Mouse (Mus musculus) lung, postnatal 10 days (tissue): ENCODE data around the gene Slc35g1.
A peak's percentile ranks its signal among the peaks of the same experiment; 100 is the strongest.

Source experiments
- DNase-seq: peaks from one replicate; pipeline ENCODE4 v3.0.0; 2021

Slc35g1 gene

DNA sequence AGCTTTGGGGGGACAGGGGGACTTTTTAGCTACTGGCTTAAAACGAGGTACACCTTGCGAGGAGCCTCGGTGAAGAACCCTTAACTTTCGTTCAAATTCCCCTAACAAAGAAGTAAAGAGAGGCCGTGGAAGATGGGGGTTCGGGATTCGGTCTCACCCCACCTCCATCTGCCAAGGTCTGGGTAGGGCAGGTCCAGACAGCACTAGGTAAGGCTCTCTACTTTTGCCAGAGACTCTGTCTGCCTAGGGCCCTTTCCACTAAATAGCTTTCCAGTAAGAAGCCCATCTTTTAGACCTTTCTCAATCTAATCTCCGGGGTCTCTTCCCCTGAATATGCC, 822 bp downstream of the Slc35g1 start:
- no peak for DNase-seq

DNA sequence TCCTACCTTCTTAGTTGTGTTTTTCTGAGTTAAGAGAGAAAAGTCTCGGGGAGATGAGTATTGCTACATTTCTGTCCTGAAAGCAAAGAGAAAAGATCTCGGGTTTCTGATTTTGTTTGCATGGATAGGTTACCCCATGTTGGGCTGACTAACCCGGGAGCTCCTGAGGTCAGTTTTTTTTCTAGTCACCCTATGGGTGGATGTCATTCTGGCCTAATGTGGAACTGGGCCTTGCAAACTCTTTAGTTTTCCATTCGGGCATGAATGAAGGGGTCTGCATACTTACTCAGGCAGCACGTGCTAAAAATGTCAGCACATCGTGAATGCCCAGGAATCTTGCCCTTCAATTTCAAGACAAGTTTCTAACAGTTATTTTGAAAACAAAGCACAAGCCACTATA, 1.2 kb downstream of the Slc35g1 start:
- no peak for DNase-seq

DNA sequence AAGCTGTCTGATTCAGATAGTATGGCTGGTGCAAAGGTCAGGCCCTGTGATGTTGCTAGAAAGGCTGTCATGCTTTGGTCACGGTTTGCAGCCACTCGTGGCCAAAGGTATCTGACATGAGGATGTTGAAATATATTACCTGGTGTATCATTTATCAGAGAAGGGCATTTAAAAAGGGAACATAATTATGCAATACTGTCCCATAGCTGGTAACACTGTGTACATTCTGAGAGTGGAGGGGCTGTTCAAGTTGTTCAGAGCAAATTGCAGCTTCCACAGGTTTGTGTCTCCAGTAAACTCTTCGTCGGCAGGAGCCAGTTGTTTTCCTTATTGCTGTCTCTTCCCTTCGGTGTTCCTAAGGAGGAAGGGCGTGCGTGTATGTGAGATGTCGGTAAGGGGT, 3.2 kb downstream of the Slc35g1 start:
- no peak for DNase-seq

DNA sequence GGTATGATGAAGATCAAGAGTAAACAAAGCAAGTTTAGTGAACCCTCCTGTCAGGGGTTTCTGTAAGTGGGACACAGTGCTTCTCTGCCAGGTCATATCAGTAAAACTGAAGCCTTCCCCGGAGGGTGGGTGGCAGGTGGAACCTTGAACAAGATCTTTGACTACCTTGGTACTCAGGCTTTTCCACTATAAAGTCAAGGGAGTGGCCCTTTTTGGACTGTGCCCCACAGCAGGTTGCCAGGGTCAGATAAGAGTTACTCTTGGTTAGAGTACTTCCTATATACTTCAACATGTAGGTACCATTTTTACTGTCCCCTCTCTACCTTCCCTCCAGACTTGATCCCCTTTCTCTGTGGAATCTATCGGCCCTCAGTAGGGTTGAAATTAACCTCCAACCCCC, 5.1 kb downstream of the Slc35g1 start:
- DNase-seq: no peak

DNA sequence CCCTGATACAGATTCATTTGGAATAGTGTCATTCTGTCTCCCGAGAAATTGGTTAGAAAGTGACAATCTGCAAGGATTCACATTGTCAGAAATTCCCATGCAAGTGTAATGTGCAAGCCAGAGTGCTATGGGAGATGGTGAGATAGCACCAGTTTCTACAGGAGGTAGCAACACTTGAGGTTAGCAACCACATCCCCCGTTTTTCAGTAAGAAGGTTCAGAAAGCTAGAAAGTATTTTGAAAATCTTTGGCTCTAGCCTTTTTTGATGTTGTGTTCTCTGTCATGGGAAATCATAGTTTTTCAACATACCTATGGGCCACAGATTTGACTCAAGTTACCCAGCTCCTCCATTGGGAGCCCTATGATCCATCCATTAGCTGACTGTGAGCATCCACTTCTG, 5.6 kb downstream of the Slc35g1 start:
- DNase-seq: no peak

DNA sequence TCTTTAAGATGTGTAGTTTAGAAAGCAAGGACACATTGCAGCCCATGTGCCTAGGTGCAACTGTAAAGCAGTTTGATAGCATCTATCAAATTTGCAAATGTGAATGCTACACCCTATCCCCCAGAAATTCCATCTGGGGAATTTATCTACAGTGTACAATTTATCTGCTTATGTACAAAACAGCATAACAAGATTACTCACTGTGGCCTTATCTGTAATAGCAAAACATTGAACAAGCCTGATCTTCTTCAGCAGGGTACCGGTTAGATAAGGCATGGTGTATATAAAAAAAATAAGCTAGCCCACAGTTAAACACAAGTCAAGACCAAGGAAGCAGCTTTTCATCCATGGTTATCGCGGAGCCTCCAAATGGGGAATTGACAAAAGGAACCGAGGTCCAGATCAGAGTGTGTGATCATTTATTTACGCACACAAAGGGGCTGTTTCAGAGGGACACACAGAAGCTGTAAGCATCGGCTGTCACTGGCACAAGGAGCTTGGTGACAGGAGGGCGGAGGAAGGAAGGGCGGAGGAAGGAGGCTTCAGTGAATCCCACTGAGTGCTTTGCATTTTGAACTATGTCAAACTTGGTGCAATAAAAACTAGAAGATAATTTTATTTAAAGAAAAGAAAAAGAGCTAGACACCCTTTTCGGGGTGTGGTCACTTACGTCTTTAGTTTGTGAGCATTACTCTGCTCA, 14.7 kb downstream of the Slc35g1 start:
- no peak for DNase-seq

DNA sequence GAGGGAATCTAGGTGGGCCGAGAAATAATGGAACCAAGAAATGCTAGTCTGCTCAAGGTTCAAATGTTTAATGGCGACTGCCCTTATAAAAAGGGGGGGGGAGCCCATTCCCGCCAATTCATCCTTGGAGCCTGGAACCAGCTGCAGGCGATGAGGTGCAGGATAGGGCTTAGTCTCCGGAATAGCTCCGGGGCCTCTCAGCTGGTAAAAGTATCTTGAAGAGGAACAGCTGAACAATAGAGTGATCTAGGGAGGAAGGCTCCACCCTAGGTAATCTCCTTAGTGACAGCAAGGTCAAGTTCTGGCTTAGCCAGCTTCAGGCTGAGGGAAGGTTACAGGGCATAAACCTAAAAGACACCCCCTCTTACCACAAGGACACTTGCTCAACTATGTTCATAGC, 18.1 kb downstream of the Slc35g1 start:
- no peak for DNase-seq

DNA sequence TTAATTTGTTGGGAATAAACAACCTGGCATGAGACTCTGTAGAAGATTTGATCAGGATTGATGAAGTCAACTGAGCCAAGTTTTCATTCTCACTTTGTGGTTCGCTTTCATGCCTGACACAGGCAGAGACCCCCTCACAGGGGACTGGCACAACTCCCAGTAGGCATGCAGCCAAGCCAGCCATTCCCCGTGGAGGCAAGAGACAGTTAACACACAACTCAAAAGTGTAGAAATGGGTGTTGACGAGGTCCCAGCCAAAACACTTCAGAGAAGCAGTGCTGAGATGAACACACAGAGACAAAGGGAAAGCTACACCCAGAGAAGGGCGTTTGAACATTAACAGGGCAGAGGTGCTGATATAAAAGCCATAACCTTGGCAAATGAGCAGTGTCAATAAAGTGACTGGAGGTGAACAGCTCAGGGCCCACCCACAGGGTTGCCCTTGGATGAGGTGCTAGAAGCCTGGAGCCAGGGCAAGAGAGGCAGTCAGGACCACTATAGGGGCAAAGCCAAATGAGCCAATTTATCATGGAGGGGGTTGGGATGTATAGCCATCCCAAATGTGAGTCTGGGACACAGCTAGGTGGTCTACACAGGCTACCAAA, 23.1 kb downstream of the Slc35g1 start:
- no peak for DNase-seq

DNA sequence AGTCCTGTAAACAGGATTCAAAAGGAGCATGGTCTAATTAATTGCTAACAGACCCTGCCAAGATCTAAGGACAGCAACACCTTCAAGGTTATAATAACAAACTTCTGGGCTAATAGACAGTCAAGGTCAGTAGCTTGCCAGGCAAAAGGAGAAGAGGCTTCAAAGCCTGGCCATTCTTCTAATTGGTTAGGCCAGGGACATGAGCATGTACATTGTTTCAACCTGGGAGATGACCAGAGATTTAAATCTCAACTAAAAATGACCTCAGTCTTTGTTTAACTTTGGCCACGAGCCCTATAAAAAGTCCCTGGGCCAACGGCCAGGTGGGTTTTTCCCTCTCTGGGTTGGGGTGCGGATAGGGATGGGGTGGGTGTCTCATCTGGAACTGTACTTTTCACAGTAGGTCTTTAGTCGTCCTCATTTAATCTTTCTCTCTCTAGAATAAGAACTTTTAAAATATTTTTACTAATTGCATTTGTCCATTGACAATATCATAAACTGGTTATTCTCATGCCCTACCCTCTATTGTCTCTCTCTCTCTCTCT, 25.0 kb downstream of the Slc35g1 start:
- DNase-seq: no peak

DNA sequence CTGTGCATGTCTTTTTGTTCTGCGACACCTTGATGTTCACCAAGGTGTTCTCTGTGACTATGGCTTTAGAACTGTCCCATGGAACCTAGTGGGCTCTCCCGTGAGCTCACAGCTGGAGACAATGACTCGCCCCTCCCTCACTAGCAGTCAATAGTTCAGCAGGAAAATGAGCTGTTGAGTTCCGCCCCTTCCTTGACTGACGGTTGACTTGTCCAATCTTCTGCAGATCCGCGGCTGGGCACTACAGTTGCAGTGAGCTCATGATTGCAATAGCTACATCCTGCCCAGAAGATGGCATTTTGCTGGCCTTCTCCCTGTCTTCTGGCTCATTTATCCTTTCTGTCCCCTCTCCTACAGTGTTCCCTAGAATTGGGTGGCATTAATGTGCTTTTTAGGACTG, 25.7 kb downstream of the Slc35g1 start:
- peak; percentile 19 for DNase-seq

DNA sequence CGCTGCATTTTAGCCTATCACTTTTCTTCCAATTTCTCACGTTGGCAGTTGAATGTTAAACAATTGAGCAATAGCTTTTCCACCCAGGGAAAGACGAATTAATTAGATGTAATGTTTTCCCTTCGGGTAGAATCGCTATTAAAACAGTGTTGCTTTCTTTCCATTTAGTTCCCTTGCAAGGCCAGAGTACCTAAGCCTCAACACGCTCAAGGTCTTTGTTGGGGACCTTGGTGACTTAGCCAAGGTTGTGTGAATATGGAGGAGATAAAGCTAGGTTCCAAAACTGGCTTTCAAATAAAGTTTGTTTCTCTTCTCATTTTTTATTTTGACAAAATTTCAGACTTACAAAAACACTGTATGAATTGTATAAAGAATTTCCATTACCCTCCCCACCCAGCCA, 27.1 kb downstream of the Slc35g1 start:
- no peak for DNase-seq

DNA sequence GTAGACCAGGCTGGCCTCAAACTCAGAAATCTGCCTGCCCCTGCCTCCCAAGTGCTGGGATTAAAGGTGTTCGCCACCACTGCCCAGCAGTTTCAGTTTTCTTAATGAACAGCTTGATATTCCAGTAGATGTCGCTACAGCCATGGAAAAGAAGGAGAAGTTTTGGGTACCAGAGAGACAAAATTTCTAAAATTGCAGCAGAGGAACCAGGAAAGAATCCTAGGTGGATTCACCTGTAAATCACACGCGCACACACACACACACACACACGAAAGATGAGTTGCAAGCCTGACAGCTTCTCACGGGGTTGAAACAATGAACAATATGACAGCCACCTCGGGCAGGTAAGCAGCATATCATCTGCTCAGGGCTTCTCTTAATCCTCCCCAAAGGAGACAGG, 28.1 kb downstream of the Slc35g1 start:
- peak; percentile 38 for DNase-seq

DNA sequence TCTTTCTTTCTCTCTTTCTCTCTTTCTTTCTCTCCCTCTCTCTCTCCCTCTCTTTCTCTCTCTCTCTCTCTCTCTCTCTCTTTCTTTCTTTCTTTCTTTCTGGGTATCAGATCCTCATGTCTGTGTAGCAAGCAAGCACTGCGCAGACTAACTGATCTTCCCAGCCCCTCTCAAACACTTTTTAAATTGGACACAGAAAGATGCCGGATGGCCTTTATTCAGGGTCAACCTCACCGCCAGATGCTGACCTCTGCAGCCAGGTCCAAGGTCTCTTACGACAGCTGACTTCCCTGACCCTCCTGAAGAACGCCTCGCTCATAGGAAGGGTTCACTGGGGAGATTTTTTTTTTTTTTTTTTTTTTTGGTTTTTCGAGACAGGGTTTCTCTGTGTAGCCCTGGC, 28.8 kb downstream of the Slc35g1 start:
- no peak for DNase-seq

DNA sequence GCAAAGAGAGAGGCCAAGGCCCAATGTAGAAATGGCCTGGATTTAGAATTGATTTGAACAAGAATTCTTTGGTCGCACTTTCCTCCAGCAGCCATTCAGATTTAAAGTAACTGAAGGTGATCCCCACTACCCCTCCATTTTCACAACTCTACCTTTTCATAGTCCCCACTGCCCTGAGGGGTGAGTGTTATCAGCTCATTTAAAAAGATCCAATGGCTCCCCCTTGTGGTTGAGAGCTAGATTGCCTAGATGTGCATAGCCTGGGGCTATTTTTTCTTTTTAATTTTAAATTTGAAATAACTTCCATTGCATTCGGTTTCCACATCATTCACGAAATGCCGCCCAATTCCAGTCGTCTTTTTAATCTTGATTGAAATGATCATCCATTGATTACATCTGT, 33.5 kb downstream of the Slc35g1 start:
- DNase-seq: peak; percentile 39

DNA sequence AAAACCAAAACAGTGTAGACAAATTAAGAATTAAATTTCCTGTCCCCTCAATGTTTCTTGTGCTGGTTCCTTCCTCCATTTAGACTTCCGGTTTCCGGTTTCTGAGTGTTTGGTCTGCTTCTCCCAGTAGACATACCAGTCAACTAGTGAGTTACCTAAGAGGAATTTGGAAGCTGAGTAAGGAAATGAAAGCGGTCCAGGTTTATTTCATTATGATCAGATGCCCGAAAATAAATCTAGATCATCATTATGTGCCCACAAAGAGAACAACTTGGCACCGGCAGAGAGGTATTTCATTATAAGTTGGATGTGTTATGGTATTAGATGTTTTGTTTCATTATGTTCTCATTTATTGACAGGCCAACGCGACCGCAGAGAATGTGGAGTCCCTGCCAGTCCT, 34.7 kb downstream of the Slc35g1 start:
- no peak for DNase-seq

DNA sequence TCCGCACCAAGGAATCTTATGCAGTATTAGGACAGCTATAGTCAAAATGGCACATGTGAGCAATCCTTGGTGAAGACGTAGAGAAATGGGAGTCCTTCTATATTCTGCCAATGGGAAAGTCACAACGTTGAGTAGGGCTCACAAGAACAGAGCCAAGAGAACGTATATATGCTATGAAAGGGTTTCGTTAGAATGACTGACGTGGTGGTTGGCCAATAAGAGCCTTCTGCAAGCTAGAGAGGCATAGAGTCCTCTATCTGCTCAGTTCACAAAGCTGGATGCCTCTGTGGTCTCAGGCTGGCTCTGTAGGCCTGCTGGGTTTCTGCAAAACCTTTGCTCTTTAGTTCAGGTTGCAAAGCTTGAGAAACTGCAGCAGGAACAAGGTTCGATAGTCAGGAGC, 35.5 kb downstream of the Slc35g1 start:
- no peak for DNase-seq

DNA sequence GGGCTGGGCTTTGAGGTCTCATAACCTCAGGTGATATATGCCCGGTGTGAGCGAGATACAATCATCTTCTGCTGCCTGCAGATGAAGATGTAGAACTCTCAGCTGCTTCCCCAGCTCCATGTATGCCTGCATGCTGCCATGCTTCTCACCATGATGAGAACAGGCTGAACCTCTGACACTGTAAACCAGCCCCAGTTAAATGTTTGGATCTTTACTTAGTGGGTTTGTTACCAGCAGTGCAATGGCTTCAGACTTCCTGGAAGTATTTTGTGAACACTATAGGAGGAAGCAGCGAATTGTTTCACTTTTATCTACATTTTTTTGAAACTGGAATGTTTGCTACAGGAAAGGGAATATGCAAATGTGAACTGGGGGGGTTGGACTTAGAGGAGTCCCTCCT, 36.2 kb downstream of the Slc35g1 start:
- DNase-seq: no peak

DNA sequence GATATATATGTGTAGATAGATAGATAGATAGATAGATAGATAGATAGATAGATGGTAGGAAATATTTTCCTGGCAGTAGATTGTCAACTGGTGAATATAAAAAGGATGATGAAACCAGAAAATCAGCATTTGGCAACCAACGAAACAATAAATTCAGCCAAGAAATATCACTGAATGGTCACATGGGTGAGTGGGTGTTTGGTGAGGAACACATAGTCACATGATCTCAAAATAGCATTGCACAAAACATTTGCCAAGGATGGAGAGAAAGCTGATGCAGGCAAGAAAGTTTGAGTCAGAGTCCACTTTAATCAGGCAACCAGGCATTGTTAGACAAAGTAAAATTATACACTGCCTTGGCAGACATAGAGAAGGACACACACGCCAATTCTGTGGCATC, 37.6 kb downstream of the Slc35g1 start:
- no peak for DNase-seq

DNA sequence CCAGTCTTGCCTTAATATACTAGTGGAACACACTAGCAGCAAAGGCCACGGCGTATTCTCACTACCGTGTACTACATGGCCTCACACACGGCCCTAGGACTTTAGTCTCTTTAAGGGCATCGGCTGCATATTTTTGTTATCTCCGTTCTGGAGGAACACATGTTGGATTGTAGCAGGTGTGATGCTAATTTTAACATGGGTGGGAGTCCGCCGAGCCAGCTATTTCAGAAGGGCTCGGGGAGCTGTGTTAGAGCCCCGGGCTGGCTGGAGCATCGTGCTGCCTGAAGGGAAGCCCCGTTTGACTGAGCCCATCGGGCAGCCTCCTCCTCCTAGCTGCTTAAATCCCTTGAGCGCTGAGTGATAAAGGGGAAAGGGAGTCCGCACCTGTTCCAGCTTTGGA, 39.4 kb downstream of the Slc35g1 start:
- DNase-seq: no peak

DNA sequence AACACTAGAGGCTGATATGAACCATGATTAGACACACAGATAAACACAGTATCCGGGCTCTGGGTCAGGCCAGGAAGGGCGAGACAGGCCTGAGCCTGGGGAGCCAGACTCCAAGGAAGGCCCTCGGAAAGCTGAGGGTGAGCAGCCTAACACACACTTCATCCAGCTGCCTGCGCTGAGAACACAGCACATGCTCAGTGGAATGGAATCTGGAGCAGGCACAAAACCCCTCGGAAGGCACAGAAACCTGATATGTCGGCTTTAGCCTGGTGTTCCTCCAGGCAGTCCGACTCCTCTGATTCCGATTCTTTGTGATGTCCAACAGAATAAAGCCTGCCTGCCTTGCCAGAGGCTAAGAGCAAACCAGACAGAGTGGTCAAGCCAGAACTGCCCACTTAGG, 46.1 kb downstream of the Slc35g1 start:
- DNase-seq: no peak

DNA sequence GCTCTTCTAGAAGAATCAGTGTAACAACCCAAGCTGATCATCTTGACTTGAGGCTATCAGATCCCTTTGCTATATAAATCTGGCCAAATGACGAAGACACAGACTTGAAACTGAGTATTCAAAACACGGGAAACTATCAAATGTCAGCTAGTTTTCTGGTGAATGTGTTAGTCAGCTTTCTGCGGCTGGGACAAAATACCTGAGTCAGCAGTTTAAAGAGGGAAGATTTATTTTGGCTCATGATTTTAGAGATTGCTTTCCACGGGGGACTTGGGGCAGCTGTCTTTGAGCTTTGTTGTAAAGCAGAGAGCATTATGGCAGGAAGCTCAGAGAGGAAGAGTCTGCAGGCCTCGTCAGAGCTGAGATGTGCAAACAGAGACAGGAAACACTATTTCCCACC, 50.0 kb downstream of the Slc35g1 start:
- no peak for DNase-seq
